Mouse (Mus musculus) midbrain, embryonic 14.5 days (tissue): Measurements from ENCODE around the gene Il1r1. TPM values are rescaled to one million over a fixed set of nuclear protein-coding genes. Genes with fewer than 3 reads are reported as not detected.

Experiments
- ATAC-seq: fragments of 200-750 bp; cut with Nextera tagmentation; 2 replicates; pipeline ENCODE4 v1.8.0; 2017; ENCODE audit warnings: moderate number of reproducible peaks, moderate library complexity; ENCODE audit not compliant: low FRiP score, low TSS enrichment
- DNase-seq: peaks from one replicate; pipeline ENCODE4 v3.0.0-alpha.2; 2015
- H3K27ac ChIP-seq: fragments of 300-500 bp; sonication (generic); replicated peaks from 2 replicates; pipeline ENCODE4 v1.5.1; 2014; ENCODE audit warnings: mild to moderate bottlenecking, low read depth, low read length, moderate library complexity
- H3K27me3 ChIP-seq: fragments of 300-500 bp; sonication (generic); 2 replicates; pipeline ENCODE4 v1.6.1; 2014; ENCODE audit warnings: low read length, control low read depth, mixed read lengths; ENCODE audit not compliant: control insufficient read depth, insufficient read depth
- H3K36me3 ChIP-seq: fragments of 300-500 bp; sonication (generic); 2 replicates; pipeline ENCODE4 v1.6.1; 2014; ENCODE audit warnings: low read length, control low read depth; ENCODE audit not compliant: control insufficient read depth, insufficient read depth
- H3K4me1 ChIP-seq: fragments of 300-500 bp; sonication (generic); 2 replicates; pipeline ENCODE4 v1.6.1; 2014; ENCODE audit warnings: mild to moderate bottlenecking, antibody characterized with exemption, low read length, control low read depth; ENCODE audit not compliant: control insufficient read depth, insufficient read depth
- H3K4me2 ChIP-seq: fragments of 300-500 bp; sonication (generic); 2 replicates; pipeline ENCODE4 v1.6.1; 2014; ENCODE audit warnings: mild to moderate bottlenecking, low read length, moderate library complexity
- H3K4me3 ChIP-seq: fragments of 300-500 bp; sonication (generic); replicated peaks from 2 replicates; pipeline ENCODE4 v1.5.1; 2014; ENCODE audit warnings: low read depth, low read length
- H3K9ac ChIP-seq: fragments of 300-500 bp; sonication (generic); replicated peaks from 2 replicates; pipeline ENCODE4 v1.6.1; 2014; ENCODE audit warnings: mild to moderate bottlenecking, low read length, moderate library complexity
- H3K9me3 ChIP-seq: fragments of 300-500 bp; sonication (generic); 2 replicates; pipeline ENCODE4 v1.6.1; 2016; ENCODE audit warnings: low read length, control low read depth, mixed read lengths; ENCODE audit not compliant: control insufficient read depth
- WGBS: fragments of 180-500 bp; shearing (Covaris S2); extraction: QIAGEN DNeasy Blood & Tissue Kit; methylation state at CpG from one replicate; pipeline ENCODE4 v1.1.7; 2014; 5-methylcytosine and 5-hydroxymethylcytosine counted together
- polyA plus RNA-seq: library from polyadenylated mRNA; unstranded; fragments of >200 nt; fragmentation: Nextera tagmentation; extraction: Ambion mirVana; gene quantifications from 2 replicates; pipeline ENCODE4 v1.2.1, GENCODE M21; 2014

Il1r1 gene
- polyA plus RNA-seq, 1 experiment from 2014 or later = 0.79 TPM

- H3K4me1 ChIP-seq = no peaks in the 10 kb centered on the region
- no peaks in the 10 kb centered on the region for H3K9me3 ChIP-seq
- no peak overlapping the region for H3K4me3 ChIP-seq
- H3K9ac ChIP-seq = no peak overlapping the region
- DNase-seq (no peak), ATAC-seq (no peak)
- no peaks in the 10 kb centered on the region for H3K36me3 ChIP-seq
- no peak overlapping the region for H3K27ac ChIP-seq
- no peaks in the 10 kb centered on the region for H3K27me3 ChIP-seq
- WGBS = 74% methylated on average over 1 of the region's 1 CpGs
- no peak overlapping the region for H3K4me2 ChIP-seq
These were observed 136.7 kb downstream of the Il1r1 start for GRCm38 (mm10) chr1:40361596-40361995.

GRCm38 (mm10) chr1:40362784-40363183, 137.9 kb downstream of the Il1r1 start:
- no peaks in the 10 kb centered on the region for H3K27me3 ChIP-seq

More at GRCm38 (mm10) chr1:40362784-40363183, 137.9 kb downstream of the Il1r1 start:
- Histone ChIP-seq H3K27ac (no peak overlapping the region), H3K9me3 (no peaks in the 10 kb centered on the region), H3K36me3 (no peaks in the 10 kb centered on the region), H3K4me2 (no peak overlapping the region), H3K4me3 (no peak overlapping the region), H3K4me1 (no peaks in the 10 kb centered on the region), H3K9ac (no peak overlapping the region)
- DNase-seq (no peak), ATAC-seq (no peak)
- WGBS = 88% methylated on average over 11 of the region's 11 CpGs

Other genes starting within 250 kb of the Il1r1 start
- gene Il1r2, start 151.0 kb upstream of the Il1r1 start, polyA plus RNA-seq = 0.22 and 0.45 TPM in 2 replicates
- 0.74 TPM in 2 replicates for gene Il1rl2, start 99.5 kb downstream of the Il1r1 start, polyA plus RNA-seq
- gene Il1rl1, start 204.5 kb downstream of the Il1r1 start, polyA plus RNA-seq = 0.07 TPM in 1 of 2 replicates, not detected in the other
- not detected in 2 replicates for gene Il18r1, start 240.5 kb downstream of the Il1r1 start, polyA plus RNA-seq